Mouse (Mus musculus): Measurements from ENCODE around the gene Amfr. TPM values are rescaled to one million over a fixed set of nuclear protein-coding genes. Genes with fewer than 3 reads are reported as not detected.
A peak's percentile ranks its signal among the peaks of the same experiment; 100 is the strongest.

The Amfr gene
- polyA plus RNA-seq, 1 experiment from 2014 or later, result 60.2 TPM

DNA sequence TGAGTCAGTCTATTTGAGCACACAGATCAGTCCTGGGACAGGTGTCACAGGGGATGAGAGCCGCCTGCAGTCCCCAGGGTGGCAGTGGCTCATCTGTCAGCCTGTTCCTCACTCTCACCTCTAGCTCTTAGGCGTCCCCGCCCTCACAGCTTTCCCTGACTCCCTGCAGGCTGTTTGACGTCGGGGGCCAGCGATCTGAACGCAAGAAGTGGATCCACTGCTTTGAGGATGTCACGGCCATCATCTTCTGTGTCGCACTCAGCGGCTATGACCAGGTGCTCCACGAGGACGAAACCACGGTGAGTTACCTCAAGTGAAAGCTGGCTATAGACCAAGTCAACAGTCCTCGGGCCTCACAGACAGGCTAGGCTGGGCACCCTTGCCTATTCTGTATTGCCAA lies 62.5 kb downstream of the Amfr start:
- Histone ChIP-seq H3K4me1 (ENCODE audit: insufficient read depth) (no peaks in the 10 kb centered on the region), H3K4me3 (ENCODE audit: low read depth, low read length) (no peak overlapping the region), H3K9me3 (ENCODE audit: low read length) (no peaks in the 10 kb centered on the region), H3K27ac (ENCODE audit: low read depth) (no peak overlapping the region), H3K9ac (replicated peaks) (no peak overlapping the region), H3K4me2 (ENCODE audit: low read depth, low read length) (no peak overlapping the region), H3K36me3 (replicated peaks; ENCODE audit: insufficient read depth, low read length) (no peaks in the 10 kb centered on the region), H3K27me3 (ENCODE audit: insufficient read depth, low read length) (no peaks in the 10 kb centered on the region)
- 79% methylated on average over 14 of the region's 14 CpGs for WGBS (ENCODE audit: insufficient replicate concordance)
- TF ChIP-seq CTCF (IDR thresholded peaks at IDR 0.05; ENCODE audit: low read depth) (no peak), EP300 (IDR thresholded peaks at IDR 0.05; ENCODE audit: low read depth) (no peak)
- DNase-seq (no peak), ATAC-seq (no peak)

DNA sequence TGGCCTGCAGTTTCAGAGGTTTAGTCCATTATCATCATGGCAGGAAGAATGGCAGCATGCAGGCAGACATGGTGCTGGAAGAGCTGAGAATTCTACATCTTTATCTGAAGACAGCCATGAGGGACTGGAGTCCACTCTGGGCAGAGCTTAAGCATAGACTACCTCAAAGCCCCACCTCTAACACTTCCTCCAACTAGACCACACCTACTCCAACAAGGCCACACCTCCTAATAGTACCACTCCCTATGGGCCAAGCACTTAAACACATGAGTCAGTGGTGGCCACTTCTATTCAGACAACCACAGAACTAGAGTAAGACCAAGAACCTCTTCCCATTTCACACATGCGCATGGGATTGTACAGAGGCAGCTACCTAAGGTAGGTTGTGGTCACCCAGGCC lies 66.2 kb downstream of the Amfr start:
- Histone ChIP-seq H3K27ac (ENCODE audit: low read depth) (no peak overlapping the region), H3K4me3 (ENCODE audit: low read depth, low read length) (no peak overlapping the region), H3K27me3 (ENCODE audit: insufficient read depth, low read length) (no peaks in the 10 kb centered on the region), H3K36me3 (replicated peaks; ENCODE audit: insufficient read depth, low read length) (no peaks in the 10 kb centered on the region), H3K4me2 (ENCODE audit: low read depth, low read length) (no peak overlapping the region), H3K9me3 (ENCODE audit: low read length) (no peaks in the 10 kb centered on the region), H3K4me1 (ENCODE audit: insufficient read depth) (no peaks in the 10 kb centered on the region), H3K9ac (replicated peaks) (no peak overlapping the region)
- DNase-seq (no peak), ATAC-seq (no peak)
- 95% methylated on average over 1 of the region's 1 CpGs for WGBS (ENCODE audit: insufficient replicate concordance)
- TF ChIP-seq CTCF (IDR thresholded peaks at IDR 0.05; ENCODE audit: low read depth), result no peak
- TF ChIP-seq EP300 (IDR thresholded peaks at IDR 0.05; ENCODE audit: low read depth), result no peak

DNA sequence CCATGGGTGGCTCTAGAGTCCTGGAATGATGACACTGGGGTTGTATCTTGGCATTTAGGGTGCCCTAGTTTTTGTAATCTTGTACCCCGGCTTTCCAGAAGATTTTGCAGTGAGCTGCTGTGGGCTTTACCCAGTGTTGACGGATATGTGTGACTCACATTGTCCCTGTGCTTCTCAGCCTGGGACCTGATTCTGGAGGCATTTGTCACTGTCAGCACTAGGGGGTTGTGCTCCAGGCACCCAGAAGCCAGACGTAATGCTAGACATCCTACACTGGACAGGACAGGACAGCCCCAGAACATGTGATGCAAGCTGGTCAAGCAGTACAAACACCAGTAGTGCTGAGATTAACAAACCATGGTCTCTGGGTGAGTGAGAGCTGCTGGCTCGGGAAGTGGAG lies 66.9 kb downstream of the Amfr start:
- Histone ChIP-seq H3K4me2 (ENCODE audit: low read depth, low read length) (no peak overlapping the region), H3K4me3 (ENCODE audit: low read depth, low read length) (no peak overlapping the region), H3K4me1 (ENCODE audit: insufficient read depth) (no peaks in the 10 kb centered on the region), H3K9ac (replicated peaks) (no peak overlapping the region), H3K36me3 (replicated peaks; ENCODE audit: insufficient read depth, low read length) (no peaks in the 10 kb centered on the region), H3K9me3 (ENCODE audit: low read length) (no peaks in the 10 kb centered on the region), H3K27me3 (ENCODE audit: insufficient read depth, low read length) (no peaks in the 10 kb centered on the region), H3K27ac (ENCODE audit: low read depth) (no peak overlapping the region)
- DNase-seq, result no peak
- TF ChIP-seq EP300 (IDR thresholded peaks at IDR 0.05; ENCODE audit: low read depth) (no peak), CTCF (IDR thresholded peaks at IDR 0.05; ENCODE audit: low read depth) (no peak)
- 68% methylated on average over 4 of the region's 4 CpGs for WGBS (ENCODE audit: insufficient replicate concordance)
- ATAC-seq, result peak; percentile 13; the same call in 1 of the 2 replicates

DNA sequence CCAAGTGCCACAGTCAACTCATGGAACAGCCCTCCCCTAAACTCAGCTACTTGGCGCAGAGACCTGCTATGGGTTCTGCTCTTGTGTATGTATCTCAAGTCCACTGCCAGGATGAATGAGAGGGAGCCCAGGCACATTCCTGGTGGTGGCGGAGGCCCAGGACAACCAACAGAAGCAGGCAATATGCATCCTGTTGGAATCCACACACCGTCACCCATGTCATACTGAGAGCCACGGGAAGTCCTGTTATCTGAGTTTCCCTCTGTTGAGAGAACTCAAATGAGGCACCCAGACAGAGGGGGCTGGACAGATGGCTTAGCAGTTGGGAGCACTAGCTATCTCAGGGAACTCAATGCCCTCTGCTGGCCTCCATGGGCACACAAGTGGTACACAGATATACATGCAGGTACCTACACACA lies 71.0 kb downstream of the Amfr start:
- TF ChIP-seq CTCF (IDR thresholded peaks at IDR 0.05; ENCODE audit: low read depth), result no peak
- TF ChIP-seq EP300 (IDR thresholded peaks at IDR 0.05; ENCODE audit: low read depth), result no peak
- WGBS (ENCODE audit: insufficient replicate concordance), result 51% methylated on average over 4 of the region's 4 CpGs
- H3K27ac ChIP-seq (ENCODE audit: low read depth), result no peak overlapping the region
- H3K27me3 ChIP-seq (ENCODE audit: insufficient read depth, low read length), result no peaks in the 10 kb centered on the region
- H3K4me3 ChIP-seq (ENCODE audit: low read depth, low read length), result no peak overlapping the region
- no peaks in the 10 kb centered on the region for H3K4me1 ChIP-seq (ENCODE audit: insufficient read depth)
- H3K9me3 ChIP-seq (ENCODE audit: low read length), result no peaks in the 10 kb centered on the region
- no peaks in the 10 kb centered on the region for H3K36me3 ChIP-seq (replicated peaks; ENCODE audit: insufficient read depth, low read length)
- H3K4me2 ChIP-seq (ENCODE audit: low read depth, low read length), result no peak overlapping the region
- DNase-seq (no peak), ATAC-seq (no peak)
- H3K9ac ChIP-seq (replicated peaks), result no peak overlapping the region

DNA sequence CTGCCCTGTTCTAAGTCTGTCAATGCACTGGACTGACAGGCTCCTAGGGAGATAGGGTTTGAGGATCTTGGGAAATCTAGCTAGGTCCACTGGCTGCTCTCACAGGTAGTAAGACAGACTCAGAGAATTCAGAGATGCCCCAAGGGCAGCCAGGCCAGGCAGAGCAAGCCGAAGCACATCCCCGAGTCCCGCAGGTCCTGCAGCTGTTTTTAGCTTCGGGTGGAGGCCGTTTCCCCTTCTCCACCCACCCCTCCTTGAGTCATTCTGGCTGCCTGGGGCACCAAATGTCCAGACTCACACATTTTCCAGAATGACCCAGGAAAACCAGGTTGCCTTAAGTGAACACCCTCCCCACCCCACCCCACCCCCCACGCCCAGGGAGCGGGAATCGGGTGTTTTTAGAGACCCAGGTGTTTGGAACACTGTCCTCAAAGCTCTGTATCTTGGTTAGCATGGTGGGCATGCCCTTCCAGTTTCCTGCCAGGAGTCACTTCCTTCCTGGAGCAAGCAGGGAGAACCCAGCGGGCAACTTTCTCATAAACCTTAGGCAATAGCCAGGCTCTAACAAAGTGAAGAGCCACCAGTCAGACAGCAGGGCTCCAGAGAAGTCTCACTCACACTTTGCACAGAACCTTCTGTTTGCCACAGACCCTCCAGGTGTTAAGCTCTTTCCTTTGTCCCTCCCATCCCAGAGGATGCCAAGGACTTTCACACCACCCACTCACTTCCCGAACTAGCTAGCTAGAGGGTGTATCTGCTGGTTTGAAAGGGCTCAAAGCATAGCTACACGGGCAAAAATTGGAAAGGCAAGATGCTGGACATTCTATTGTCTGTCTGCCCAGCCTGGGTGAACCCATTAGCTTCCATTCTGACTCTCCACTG lies 71.9 kb downstream of the Amfr start:
- H3K9me3 ChIP-seq (ENCODE audit: low read length), result no peaks in the 10 kb centered on the region
- DNase-seq (no peak), ATAC-seq (no peak)
- no peaks in the 10 kb centered on the region for H3K4me1 ChIP-seq (ENCODE audit: insufficient read depth)
- H3K4me2 ChIP-seq (ENCODE audit: low read depth, low read length), result no peak overlapping the region
- no peak overlapping the region for H3K4me3 ChIP-seq (ENCODE audit: low read depth, low read length)
- H3K36me3 ChIP-seq (replicated peaks; ENCODE audit: insufficient read depth, low read length), result no peaks in the 10 kb centered on the region
- 53% methylated on average over 11 of the region's 11 CpGs for WGBS (ENCODE audit: insufficient replicate concordance)
- TF ChIP-seq EP300 (IDR thresholded peaks at IDR 0.05; ENCODE audit: low read depth), result no peak
- H3K27me3 ChIP-seq (ENCODE audit: insufficient read depth, low read length), result no peaks in the 10 kb centered on the region
- H3K27ac ChIP-seq (ENCODE audit: low read depth), result no peak overlapping the region
- H3K9ac ChIP-seq (replicated peaks), result no peak overlapping the region

DNA sequence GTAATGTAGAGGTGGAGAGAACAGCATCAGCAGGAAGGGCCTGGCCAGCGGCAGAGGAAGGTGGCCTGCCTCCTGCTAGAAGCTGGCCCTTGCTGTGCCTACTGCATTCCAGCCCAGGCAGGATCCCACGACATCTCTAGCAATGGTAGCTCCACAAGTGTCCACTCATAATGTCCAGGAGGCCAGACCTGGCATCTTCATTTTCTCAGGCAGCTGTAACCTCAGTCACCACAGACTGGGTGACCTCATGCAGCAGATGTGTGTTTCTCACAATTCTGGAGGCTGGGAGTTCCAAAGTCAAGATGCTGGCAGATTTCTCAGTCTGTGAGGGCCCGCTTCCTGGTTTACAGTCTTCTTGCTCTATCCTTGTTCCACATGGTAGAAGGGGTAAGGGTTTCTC lies 74.4 kb downstream of the Amfr start:
- ATAC-seq (no peak), DNase-seq (no peak)
- Histone ChIP-seq H3K27me3 (ENCODE audit: insufficient read depth, low read length) (no peaks in the 10 kb centered on the region), H3K9ac (replicated peaks) (no peak overlapping the region), H3K27ac (ENCODE audit: low read depth) (no peak overlapping the region), H3K4me3 (ENCODE audit: low read depth, low read length) (no peak overlapping the region), H3K4me2 (ENCODE audit: low read depth, low read length) (no peak overlapping the region), H3K4me1 (ENCODE audit: insufficient read depth) (no peaks in the 10 kb centered on the region), H3K36me3 (replicated peaks; ENCODE audit: insufficient read depth, low read length) (no peaks in the 10 kb centered on the region), H3K9me3 (ENCODE audit: low read length) (no peaks in the 10 kb centered on the region)
- 66% methylated on average over 3 of the region's 3 CpGs for WGBS (ENCODE audit: insufficient replicate concordance)
- no peak for TF ChIP-seq EP300 (IDR thresholded peaks at IDR 0.05; ENCODE audit: low read depth)
- TF ChIP-seq CTCF (IDR thresholded peaks at IDR 0.05; ENCODE audit: low read depth), result no peak
